Mouse (Mus musculus) ovary, postnatal 36 days (tissue): ENCODE results near the gene Dmac2.
"Not testable (repeated sequence)": the region's sequence is repeated elsewhere in the genome, so short reads cannot be mapped to it uniquely, and the experiment has no call there.

Experiments
- DNase-seq: peaks from one replicate; pipeline ENCODE4 v3.0.0; 2022; ENCODE audit warnings: low spot score, mixed read lengths

The Dmac2 gene

DNA sequence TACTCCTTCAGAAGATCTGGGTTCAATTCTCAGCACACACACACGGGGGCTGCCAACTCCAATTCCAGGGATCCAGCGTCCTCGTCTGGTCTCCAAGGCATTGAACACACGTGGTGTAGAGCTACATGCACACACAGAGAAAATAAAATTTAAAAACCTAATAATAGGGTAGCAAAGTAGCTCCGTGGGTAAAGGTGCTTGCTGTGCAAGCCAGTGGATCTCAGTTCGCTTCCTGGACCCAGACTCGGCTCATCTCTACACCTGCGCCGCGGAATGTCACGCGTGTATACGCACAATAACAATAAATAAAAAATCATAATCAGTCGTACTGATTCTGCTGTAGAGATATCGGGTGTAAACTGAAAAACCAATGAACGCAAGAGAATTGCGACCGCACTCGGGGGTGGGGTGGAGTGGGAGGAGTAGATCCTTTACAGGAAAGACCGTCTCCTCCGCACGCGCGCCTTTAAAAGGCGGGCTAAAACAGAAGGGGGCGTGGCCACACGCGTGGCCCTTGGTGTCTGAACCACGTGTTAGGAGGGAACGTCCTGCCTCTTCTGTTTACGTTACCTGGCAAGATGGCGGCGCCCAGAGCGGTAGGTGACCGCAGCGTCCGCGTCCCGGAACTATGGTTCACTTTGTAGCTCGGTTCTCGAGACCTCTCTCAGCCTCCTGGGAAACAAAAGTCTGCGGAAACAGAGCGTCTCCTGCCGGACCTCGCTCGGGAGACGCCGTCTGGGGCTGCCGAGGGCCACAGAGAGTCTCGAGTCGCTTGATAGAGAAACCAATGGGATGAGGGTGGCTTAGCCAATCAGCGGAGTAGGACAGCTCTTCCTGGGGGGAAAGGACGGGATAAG lies at the start of gene Dmac2:
Gene Dmac2 (plus strand): TSS at position 550 of the 857 bp plus-strand sequence.
- DNase-seq = peak; percentile 92

DNA sequence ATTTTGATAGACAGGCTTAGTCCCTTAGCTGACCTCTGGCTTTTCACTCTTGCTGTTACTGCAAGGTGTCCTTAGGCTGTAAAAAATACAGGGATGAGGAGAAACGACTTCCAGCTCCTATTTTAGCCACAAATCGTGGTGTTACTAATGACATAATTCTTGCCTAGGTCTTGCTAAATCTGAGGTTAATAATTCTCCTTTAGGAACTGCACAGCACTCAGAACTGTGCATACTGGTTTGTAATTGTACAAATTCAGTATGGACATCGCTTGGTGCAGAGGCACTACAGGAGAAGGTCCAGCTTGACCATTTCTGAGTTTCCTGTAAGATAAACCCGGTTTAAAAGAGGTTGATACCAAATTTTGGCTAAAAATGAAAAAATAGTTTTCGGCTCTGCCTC lies 45.4 kb upstream of the Dmac2 start:
- not testable (repeated sequence) for DNase-seq

DNA sequence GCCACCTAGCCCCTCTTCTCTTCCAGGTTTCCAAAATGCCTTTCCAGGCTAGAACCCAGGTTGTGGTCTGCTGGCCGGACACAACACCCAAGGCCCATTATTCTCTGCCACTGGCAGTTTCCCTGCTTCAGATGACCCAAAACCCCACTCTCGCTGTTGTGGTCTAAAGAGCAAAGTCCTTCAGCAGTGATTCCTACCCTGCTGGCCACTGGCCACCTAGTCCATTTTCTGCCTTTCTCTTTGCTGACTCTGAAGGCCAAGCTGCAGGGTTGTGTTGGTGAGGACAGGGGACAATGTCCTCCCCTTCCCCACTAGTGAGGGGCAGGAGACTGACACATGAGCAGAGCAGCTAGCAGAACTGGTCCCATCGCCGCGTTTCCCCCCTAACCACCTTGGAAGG lies 44.1 kb upstream of the Dmac2 start:
- DNase-seq = no peak

DNA sequence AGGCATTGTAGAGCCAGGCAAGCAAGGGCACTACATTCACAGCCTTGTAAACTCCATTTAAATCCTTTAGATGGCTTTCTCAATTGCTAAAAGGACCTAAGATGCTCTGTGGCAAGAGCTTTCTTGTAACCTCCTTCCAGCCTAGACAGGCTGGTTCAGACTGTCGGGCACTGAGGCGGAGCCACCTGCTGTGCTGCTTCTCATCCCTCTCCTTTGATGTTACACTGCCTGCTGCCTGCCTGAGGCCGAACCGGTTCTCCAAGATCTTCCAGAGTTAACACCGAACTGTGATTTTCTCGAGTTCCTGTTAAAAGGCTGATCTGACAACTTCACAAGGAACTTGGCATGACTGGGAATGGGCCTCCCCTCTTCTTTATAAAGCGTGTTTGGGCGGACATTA lies 43.3 kb upstream of the Dmac2 start:
- DNase-seq = no peak

DNA sequence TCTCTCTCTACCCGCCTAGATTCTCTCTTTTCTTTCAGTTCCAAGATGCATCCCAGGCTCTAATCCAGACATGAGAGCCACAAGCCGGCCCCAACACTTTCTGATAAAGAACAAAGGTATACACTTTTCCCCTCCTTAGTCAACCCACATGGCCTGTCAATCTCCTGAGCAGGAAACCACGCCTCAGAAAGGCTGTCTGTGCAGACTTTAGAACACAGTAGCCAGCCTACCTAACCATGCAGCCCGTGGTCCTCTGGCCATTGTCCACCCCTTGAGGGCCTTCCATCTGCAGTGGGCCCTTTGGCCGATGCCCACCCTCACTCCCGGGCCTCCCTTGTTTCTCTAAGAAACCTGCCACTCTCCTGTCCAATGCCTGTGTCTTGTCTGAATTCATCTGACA lies 42.9 kb upstream of the Dmac2 start:
- not testable (repeated sequence) for DNase-seq

DNA sequence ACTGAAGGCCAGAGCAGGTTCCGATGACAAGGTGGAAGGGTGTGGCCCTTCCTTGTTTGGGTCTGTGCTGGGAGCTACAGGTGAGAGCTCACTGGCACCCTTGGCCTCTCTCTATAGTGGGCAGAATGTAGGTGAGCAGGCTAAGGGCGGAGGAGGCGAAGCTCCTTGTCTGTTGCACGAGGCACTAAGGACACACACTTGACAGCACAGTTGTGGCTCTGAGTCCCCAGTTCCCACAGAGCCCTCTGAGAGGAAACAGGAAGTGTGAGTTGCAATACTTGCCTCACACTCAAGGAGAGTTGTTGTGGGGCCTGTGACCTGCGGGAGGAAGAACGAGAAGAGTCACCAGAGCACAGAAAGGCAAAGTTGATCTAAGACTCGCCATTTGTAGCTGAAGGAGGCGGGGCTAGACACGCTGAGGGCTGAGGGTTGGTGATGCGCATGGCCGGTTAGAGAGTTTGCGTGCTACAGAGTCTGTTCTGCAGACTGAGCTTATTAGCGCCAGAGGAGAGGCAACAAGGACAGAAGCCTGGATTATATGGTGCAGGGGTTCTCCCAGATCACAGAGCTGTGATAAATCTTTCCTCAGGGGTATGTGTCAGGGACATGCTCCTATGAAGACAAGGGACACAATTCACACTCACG lies 42.3 kb upstream of the Dmac2 start:
- not testable (repeated sequence) for DNase-seq

DNA sequence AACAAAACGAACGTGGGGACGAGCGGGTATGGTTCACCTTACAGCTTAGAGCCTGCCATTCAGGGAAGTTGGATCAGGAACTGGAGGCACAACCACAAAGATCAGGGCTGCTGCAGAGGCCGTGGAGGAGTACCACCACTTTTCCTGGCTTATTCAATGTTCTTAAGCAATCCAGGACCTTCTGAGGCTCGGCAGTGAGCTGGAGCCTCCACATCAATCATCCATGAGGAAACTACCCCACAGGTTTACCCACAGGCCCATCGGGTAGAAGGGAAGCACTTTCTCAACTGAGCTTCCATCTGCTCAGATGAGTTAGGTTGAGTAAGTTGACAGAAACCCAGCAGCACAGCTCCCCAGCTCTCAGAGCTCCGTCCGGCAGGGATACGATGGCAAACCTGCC lies 39.8 kb upstream of the Dmac2 start:
- DNase-seq = no peak

DNA sequence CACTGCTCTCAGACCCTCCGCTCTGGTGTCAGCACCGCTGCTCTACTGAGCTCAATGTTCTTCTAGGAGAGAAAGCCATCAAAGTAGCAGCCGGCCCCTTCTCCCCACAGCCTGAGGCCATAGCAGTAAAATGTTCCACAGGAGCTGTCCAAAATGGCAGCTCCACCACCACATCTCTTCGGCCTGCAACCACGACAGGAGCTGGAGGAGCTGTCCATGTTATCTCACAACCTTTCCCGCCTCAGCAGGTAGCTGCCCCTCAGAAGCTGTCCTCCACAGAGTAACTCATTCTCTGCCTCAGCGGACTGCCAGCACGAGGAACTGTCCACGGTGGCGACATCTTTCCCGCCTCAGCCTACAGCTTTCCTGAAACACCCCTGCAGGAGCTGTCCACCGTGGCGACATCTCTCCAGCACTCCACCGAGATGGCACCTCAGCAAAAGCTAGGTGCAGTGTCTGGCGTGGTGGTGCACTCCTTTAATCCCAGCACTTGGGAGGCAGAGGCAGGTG lies 36.9 kb upstream of the Dmac2 start:
- DNase-seq = no peak

DNA sequence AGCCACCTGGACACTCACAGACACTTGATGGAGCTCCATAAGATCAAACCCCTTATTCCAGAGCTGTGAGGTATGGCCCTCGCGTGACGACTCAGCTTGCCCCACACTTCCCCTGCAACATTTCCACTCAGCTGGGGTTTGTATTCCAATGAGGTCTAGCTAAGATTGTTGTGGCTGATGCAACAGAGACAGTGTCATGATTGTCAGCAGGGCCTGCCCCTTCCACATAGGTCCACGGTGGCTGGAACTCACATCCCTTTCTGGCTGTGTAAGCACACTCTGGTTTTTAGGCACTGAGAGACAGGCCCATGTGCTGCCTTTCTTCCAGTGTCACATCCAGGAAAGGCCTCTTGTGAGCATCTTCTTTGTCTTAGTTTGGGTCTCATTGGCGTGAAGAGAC lies 34.6 kb upstream of the Dmac2 start:
- no peak for DNase-seq

DNA sequence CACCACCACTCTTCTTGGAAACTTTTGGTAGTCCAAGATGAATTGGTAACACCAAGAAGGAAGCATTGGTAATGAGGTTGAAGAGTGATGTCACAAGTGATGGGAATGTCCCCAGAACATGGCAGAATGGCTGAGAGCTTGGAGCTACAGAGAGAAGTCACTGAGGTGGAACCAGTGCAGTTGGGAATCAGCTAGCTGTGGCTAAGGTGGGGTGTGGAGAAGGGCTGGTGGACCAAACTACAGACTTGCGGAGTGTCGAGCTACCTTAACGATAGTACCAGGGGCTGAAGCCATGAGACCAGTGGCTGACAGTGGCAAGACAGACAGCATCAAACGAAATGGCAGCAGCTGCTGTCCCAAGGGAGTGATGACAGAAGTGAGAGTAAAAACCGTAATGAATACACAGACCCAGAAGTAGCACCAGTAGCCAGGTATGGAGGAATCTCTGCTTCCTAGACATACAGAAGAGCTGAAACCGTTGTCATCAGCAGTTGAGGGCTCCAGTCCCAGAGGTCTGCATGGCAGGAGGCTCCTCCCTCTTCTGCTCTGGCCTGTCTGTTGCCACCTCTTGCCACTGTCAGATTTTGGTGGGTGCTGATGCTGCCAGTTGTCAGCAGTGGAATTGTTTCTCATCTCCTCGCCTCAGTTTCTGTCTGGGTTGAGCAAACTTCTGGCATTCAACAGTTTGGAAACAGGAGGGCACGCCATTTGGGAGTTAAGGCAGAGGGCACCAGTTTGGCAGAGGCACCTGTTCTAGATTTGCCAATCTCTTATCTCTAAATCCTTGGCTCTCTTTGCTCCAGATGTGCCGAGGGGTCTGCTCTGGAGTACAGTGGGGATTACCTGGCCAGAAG lies 33.6 kb upstream of the Dmac2 start:
- no peak for DNase-seq

DNA sequence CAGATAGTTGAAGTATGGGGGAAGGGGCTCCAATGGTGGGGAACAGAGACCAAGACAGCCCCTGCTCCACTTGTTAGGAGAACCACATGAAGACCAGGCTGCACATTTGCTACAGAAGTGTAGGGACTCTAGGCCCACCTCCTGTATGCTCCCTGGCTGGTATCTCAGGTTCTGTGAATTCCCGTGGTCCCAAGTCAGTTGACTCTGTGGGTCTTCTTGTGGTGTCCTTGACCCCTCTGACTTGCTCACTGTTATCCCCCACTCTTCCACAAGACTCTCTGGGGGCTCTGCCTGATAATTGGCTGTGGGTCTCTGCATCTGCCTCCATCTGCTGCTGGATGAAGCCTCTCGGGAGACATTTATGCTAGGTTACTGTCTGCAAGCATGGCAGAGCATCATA lies 28.0 kb upstream of the Dmac2 start:
- DNase-seq = no peak

DNA sequence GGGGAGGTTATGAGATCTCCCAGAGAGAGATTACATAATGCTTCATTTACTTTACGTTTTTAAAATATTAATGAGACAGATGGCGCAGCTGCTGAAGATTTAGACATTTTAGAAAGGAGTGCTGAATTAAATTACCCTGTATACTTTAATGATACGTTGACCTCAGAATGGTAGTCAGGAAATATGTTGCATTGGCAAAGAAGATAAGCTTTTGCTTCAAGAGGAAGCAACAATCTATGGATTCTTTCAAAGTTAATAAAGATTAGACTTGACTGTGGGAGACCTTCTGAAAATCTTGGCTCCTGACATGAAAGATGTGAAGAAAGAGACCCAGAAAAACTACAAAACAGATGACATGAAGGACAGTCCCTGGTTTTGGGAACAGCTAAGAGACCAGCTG lies 25.4 kb upstream of the Dmac2 start:
- DNase-seq = no peak

DNA sequence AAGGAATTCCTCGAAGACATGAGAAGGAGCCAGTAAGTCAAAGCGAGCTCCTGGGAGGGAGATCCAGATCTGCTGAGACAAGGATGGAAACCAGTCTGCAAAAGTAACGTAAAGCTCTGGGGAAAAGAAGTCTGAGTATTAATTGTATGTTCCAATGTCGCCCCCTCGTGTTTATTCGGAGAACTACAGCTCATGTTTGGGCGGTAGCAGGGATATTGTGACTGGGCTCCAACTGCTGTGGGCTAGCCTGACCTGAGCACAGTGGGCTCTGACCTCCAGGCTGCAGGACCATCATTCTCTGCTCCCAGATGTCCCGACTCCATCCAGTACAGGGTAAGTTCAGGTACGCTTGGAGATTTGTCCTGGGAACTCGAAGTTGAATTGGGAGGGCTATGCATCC lies 19.6 kb upstream of the Dmac2 start:
- peak; percentile 45 for DNase-seq

DNA sequence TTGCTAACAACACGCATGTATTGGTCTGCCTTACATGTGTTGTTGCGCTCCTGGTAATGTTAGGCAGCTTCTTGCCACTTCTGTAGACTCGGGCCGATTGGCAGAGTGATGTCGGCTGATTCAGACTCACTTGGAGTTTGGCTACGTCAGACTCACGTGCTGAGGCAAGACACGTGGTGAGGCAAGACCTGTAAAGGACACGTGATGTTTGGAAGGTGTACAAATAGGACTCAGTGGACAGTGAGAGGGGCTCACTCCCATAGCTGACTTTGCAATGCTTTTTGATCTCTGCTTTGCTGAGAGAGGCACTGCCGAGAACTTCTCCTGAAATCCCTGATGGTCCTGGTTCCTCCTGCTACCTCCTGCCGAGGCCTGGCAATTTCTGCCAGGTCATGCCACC lies 18.5 kb upstream of the Dmac2 start:
- DNase-seq = no peak

DNA sequence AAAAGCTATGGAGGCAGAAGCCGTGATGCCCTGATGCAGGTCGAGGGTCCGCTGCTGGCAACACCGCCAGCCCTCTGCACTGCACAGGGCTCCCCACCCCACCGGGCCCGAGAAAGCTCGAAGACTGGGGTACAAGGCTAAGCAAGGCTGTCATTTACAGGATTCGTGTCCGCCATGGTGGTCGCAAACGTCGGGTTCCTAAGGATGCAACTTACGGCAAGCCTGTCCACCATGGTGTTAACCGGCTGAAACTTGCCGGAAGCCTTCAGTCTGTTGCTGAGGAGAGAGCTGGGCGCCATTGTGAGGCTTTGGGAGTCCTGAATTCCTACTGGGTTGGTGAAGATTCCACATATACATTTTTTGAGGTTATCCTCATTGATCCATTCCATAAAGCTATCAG lies 17.9 kb upstream of the Dmac2 start:
- DNase-seq = no peak

DNA sequence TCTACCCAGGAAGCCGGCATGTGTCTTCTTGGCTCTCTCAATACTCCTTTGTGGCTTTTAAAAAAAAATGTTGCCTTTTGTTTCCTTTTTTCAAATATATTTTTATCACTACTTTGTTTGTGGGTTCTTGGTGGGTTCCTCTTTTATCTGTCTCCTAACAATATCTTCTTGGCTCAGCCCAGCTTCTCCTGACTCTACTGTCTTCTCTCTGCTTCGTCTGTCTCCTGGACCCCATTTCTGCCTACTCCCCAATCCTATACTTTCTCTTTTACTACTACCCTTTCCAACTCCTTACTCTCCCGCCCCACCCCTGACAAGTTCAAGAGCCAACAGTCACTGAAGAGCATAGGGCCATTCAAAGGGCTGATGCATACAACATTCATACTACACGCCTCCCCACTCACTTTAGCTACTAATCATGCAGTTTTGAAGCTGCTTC lies 12.6 kb upstream of the Dmac2 start:
- DNase-seq = no peak

DNA sequence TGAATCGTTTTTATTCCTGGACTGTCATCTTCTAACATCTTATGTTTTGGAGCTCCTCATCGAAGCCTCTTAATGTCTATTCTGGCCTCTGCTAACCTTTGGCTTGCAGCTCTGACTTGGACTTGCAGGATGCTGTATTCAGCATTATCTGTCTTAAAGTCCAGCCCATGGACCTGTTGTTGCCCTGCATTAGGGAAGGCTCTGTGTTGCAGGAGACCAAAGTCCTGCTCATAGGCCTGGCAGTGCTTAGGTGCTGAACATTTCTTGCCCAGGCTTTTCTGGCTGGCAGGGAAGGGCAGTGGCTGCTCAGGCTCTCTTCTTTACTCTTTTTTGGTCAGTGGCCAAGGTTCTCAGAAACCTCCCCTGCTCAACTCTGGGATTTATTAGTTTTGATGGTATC lies 12.0 kb upstream of the Dmac2 start:
- no peak for DNase-seq

DNA sequence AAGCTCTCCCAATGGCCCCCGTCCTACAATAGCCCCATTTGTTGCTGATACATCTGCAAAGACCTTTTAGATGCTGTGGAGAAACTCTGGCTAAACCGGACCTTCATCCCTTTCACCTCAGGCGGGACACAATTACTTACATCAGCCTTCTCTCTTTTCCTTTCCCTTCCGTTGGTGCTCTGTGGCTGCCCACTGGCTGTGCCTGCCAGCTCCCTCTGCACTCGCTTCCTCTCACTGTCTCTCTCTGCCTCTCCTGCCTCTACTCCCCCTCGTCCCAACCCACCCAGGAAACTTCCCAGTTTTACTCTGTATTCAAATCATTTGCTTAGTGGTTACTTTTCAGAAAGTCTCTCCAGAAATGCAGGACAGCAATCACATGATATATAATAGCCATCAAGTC lies 9.2 kb upstream of the Dmac2 start:
- no peak for DNase-seq

DNA sequence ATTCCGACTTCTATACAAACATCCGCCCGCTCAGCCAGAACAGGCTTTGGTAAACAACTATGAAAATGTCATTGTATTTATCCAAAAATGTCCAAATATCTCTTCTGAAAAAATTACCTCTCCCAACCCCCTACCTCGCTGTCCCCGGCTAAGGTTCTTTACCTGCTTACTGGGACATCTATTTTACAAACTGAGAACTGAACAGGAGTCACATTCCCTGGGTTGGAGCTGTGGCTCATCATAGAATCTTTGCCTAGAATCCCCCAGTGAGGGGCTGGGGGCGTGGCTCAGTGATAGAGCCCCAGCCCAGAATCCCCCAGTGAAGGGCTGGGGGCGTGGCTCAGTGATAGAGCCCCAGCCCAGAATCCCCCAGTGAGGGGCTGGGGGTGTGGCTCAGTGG lies 7.7 kb upstream of the Dmac2 start:
- DNase-seq = no peak

DNA sequence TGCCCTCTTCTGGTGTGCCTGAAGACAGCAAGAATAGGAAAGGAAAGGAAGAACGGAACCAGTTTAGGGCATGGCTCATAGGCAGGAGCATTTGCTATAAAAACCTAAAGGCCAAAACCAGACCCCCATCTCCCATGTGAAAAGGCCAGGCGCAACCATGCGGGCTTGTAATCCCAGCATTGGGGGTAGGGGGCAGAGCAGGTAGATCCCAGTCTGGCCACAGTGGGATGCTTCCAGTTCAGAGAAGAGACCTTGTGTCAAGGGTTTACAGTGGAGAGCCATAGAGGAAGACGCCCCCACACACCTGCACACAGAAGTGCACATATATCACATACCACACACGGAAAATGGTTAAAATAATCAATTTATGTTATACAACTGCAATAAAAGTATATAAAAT lies 5.1 kb upstream of the Dmac2 start:
- DNase-seq = no peak

DNA sequence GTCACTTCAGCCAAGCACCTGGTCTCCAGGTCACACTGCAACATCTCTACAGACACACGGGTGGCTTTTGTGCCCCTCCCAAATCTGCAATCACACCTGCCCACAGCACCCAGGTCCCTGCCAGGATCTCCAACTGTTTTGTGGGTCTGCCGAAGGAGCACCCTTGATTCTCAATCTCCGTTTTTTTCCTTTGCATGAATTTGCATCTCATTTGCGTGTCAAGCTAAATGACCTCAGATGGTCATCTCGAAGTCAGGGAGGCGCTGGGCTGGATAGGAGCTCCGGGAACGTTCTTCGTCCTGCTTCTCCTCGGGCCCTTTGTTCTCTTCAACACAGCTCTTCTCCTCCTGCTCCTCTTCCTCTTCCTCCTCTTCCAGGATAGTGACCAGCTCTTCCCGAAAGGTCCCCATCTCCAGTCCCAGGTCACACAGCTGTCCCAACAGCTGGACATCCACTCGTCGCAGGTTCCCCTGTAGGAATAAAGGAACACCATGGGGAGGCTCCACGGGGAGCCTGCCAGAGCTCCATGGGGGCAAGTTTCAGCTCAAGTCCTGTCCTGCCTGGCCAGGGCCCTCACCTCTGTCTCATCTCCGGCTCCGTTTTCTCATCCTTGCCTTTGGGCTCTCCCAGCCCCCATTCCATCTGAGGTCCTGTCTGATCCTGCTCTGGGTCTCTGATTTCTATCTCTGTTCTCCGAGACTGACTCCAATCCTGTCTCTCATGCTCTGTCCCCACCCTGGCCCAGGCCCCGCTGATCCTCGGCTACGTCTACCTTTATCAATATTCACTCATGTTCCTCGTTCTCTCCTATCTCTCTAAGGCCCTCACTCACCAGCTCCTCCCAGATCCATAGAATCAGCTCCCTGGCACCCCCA lies 4.1 kb upstream of the Dmac2 start:
- DNase-seq = no peak

DNA sequence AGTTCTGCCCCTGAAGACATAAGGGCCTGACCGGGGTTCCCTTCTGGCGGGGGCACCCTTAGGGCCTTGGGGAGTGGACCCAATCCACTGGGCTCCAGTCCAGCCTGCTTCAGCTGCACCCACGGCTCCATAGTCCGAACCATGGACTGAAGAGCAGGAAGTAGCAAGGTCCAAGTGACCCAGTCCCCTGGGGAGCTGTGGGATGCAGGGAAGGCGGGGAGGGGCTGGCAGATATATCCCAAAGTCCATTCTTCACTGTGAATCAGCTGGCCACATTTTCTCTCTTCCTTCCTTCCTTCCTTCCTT lies 3.6 kb upstream of the Dmac2 start, which contains the start of gene Erich4:
Gene Erich4 (minus strand): TSS at position 187 of the 306 bp plus-strand sequence.
- no peak for DNase-seq
